Mouse (Mus musculus) ES-E14 (cell line): ENCODE results near the gene Rcan2.

Experiments
- MAFK ChIP-seq: IDR thresholded peaks from 2 replicates; pipeline ENCODE4 v1.6.1; 2014; ENCODE audit warnings: mild to moderate bottlenecking, low read depth, low read length, inconsistent platforms; ENCODE audit not compliant: insufficient read depth
- ZNF384 ChIP-seq: IDR thresholded peaks from 2 replicates; pipeline ENCODE4 v1.6.1; 2012; ENCODE audit warnings: low read depth, low read length, inconsistent platforms

DNA sequence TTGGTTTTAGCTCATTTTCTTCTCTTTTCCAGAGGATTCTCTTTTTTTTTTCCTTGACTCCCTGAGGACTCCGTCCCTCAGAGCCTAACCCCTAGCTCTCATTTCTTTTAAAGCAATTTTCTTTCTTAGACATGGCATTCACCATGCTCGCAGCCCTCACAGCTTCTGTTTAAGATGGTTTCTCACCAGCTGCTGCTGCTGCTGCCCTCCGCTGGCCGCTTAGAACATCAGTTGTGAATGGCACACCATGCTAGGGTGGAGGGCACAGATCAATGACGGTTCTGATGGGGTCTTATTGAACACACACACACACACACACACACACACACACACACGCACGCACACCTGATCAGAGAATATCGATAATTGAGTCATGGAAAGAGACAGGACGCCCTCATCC, 67.7 kb downstream of the Rcan2 start:
- TF ChIP-seq ZNF384: no peak
- no peak for TF ChIP-seq MAFK
